18 mouse cellular contexts compared by ENCODE assay signal in the genomic region with DNA sequence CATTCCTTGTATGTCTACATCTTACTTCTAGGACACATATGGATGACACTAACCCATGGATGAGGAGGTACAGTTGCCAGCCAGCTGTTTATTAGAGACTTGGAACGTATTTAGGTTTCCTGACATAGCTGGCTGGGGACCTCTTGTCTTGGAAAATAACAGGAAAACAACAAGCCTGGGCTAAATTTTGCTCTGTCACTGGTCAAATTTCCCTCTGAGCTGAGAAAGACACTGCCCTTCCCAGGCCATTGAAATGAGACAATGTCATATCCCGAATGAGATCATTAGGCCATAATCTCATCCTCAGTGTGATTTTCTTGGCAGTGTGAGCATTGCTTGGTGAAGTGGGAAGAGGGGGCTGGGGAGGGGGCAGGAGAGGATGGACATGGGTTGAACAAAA.
DNase-seq lines count a peak whose midpoint lies in the region; ATAC-seq and TF ChIP-seq lines count a peak whose summit lies in the region.
"Had no signal": no experiment of that assay in that cellular context is flagged by ENCODE, and none has a peak within 500 bp of the region (broad histone marks: within the 10 kb centered on the region; RNA-seq: fewer than 3 reads in every experiment).

No protein-coding gene starts in this region.

- peaks cover 4% of the 10 kb centered on the region for H3K4me1 ChIP-seq in heart, adult 2 months (ENCODE audit: control insufficient read depth, insufficient read depth, low read length)
- H3K4me1 ChIP-seq in heart, embryonic 10.5 days = no peaks in the 10 kb centered on the region
- H3K4me1 ChIP-seq in kidney, embryonic 15.5 days = 0 out of 2 replicates have a peak, but pooled peaks cover 3% of the 10 kb centered on the region
- H3K4me1 ChIP-seq in hindbrain, embryonic 11.5 days (replicated peaks; ENCODE audit: control insufficient read depth, insufficient read depth, low read length) = no peaks in the 10 kb centered on the region

- no peak overlapping the region for H3K9ac ChIP-seq in heart, adult 2 months (ENCODE audit: low read depth, low read length)
- H3K9ac ChIP-seq in kidney, embryonic 15.5 days = no peak overlapping the region
- H3K9ac ChIP-seq in hindbrain, embryonic 11.5 days (ENCODE audit: low read depth, low read length) = no peak overlapping the region
- H3K9ac ChIP-seq: embryonic facial prominence, embryonic 12.5 days; forebrain, embryonic 15.5 days; hindbrain, embryonic 14.5 days had no signal

- H3K9me3 ChIP-seq in heart, embryonic 10.5 days = no peaks in the 10 kb centered on the region
- H3K9me3 ChIP-seq in kidney, embryonic 15.5 days (replicated peaks) = no peaks in the 10 kb centered on the region
- H3K9me3 ChIP-seq in hindbrain, embryonic 11.5 days (ENCODE audit: control insufficient read depth, low read length) = no peaks in the 10 kb centered on the region
- H3K9me3 ChIP-seq: embryonic facial prominence, embryonic 12.5 days; forebrain, embryonic 15.5 days had no signal

- no peaks in the 10 kb centered on the region; the same call in 1 of the 2 replicates for H3K36me3 ChIP-seq in heart, adult 2 months (ENCODE audit: control insufficient read depth, insufficient read depth, low read length)
- H3K36me3 ChIP-seq in heart, embryonic 10.5 days = no peaks in the 10 kb centered on the region
- H3K36me3 ChIP-seq in kidney, embryonic 15.5 days = no peaks in the 10 kb centered on the region
- H3K36me3 ChIP-seq in hindbrain, embryonic 11.5 days (ENCODE audit: control insufficient read depth, insufficient read depth, low read length) = no peaks in the 10 kb centered on the region
- H3K36me3 ChIP-seq: embryonic facial prominence, embryonic 12.5 days; forebrain, embryonic 15.5 days had no signal

- no peaks in the 10 kb centered on the region for H3K27me3 ChIP-seq in heart, adult 2 months (ENCODE audit: control insufficient read depth, insufficient read depth, low read length)
- H3K27me3 ChIP-seq in heart, embryonic 10.5 days (ENCODE audit: insufficient read depth, poor library complexity, severe bottlenecking) = no peaks in the 10 kb centered on the region
- H3K27me3 ChIP-seq in kidney, embryonic 15.5 days = no peaks in the 10 kb centered on the region
- no peaks in the 10 kb centered on the region for H3K27me3 ChIP-seq in hindbrain, embryonic 11.5 days (ENCODE audit: control insufficient read depth, insufficient read depth, low read length)
- H3K27me3 ChIP-seq: CH12.LX; embryonic facial prominence, embryonic 12.5 days had no signal

- no peak for TF ChIP-seq EP300 in heart, adult 2 months (IDR thresholded peaks at IDR 0.05; ENCODE audit: insufficient read depth, low read depth, low read length)

- no peak for DNase-seq in heart, adult 2 months
- DNase-seq in heart, embryonic 10.5 days (ENCODE audit: low spot score) = no peak
- peak; percentile 20 for DNase-seq in kidney, adult 11 months
- DNase-seq in kidney, postnatal 14 days = peak; percentile 28
- DNase-seq in kidney, adult 18-20 months = no peak
- peak; percentile 44 for DNase-seq in Muller cell, postnatal 12 days (ENCODE audit: inconsistent ontology term)
- DNase-seq in hindbrain, embryonic 11.5 days (ENCODE audit: low spot score) = no peak
- DNase-seq: adrenal gland, postnatal 10 days; cerebellum, adult 11-12 months; cerebellum, adult 9-10 months; cerebellum, postnatal 25 days; gastrocnemius, postnatal 36 days had no signal

- no peaks in the 10 kb centered on the region for H3K79me2 ChIP-seq in heart, adult 2 months (replicated peaks; ENCODE audit: control insufficient read depth, insufficient read depth, low read length)

- peak overlapping the region; percentile 65 for H3K27ac ChIP-seq in heart, adult 2 months
- no peak overlapping the region for H3K27ac ChIP-seq in heart, embryonic 10.5 days
- H3K27ac ChIP-seq in kidney, embryonic 15.5 days = no peak overlapping the region
- no peak overlapping the region for H3K27ac ChIP-seq in hindbrain, embryonic 11.5 days (ENCODE audit: low read depth, low read length)
- H3K27ac ChIP-seq: embryonic facial prominence, embryonic 12.5 days; forebrain, embryonic 15.5 days; hindbrain, embryonic 14.5 days had no signal

- no peak overlapping the region for H3K4me2 ChIP-seq in kidney, embryonic 15.5 days
- H3K4me2 ChIP-seq in hindbrain, embryonic 11.5 days (replicated peaks; ENCODE audit: low read depth, low read length) = no peak overlapping the region
- H3K4me2 ChIP-seq: embryonic facial prominence, embryonic 12.5 days; forebrain, embryonic 15.5 days; hindbrain, embryonic 14.5 days had no signal

- 37% methylated on average over 2 of the region's 2 CpGs for WGBS in heart, adult 2 months
- 68% methylated on average over 2 of the region's 2 CpGs for WGBS in heart, embryonic 10.5 days
- 75% methylated on average over 2 of the region's 2 CpGs for WGBS in kidney, embryonic 15.5 days
- WGBS in hindbrain, embryonic 11.5 days = 83% methylated on average over 2 of the region's 2 CpGs

- TF ChIP-seq CTCF in heart, adult 2 months (IDR thresholded peaks at IDR 0.05) = no peak

- no peak for ATAC-seq in kidney, embryonic 15.5 days (replicated peaks; ENCODE audit: low FRiP score)
- ATAC-seq in hindbrain, embryonic 11.5 days (ENCODE audit: low FRiP score) = no peak
- ATAC-seq: forebrain, embryonic 15.5 days; intestine, embryonic 16.5 days had no signal

- no peak for TF ChIP-seq POLR2A in heart, adult 2 months (IDR thresholded peaks at IDR 0.05; ENCODE audit: insufficient read depth, low read depth, low read length)

- H3K4me3 ChIP-seq in heart, adult 2 months = no peak overlapping the region
- no peak overlapping the region for H3K4me3 ChIP-seq in heart, embryonic 10.5 days
- no peak overlapping the region for H3K4me3 ChIP-seq in kidney, embryonic 15.5 days (replicated peaks)
- H3K4me3 ChIP-seq in hindbrain, embryonic 11.5 days (ENCODE audit: low read depth, low read length) = no peak overlapping the region
- H3K4me3 ChIP-seq: embryonic facial prominence, embryonic 12.5 days; forebrain, embryonic 15.5 days had no signal

- intact Hi-C loops in heart, adult 2 months (cut with DNase I) = no loop called here

Comparison
In these comparisons a context has a peak if more than half of its experiments do, and no peak if none do; other contexts are left out.
1. DNase-seq: peak in kidney, adult 11 months (single experiment), kidney, postnatal 14 days (single experiment) and Muller cell, postnatal 12 days (single experiment); none in heart, adult 2 months (0 of 2), heart, embryonic 10.5 days (single experiment), kidney, adult 18-20 months (single experiment) and hindbrain, embryonic 11.5 days (single experiment).